ENCODE assay signal across 18 mouse cellular contexts in genomic region chr16:13415465-13415864, GRCm38 (mm10).
DNase-seq lines count a peak whose midpoint lies in the region; ATAC-seq and TF ChIP-seq lines count a peak whose summit lies in the region.
"Had no signal": no experiment of that assay in that cellular context is flagged by ENCODE, and none has a peak within 500 bp of the region (broad histone marks: within the 10 kb centered on the region; RNA-seq: fewer than 3 reads in every experiment).

No protein-coding gene starts in this region.

- no peaks in the 10 kb centered on the region for H3K4me1 ChIP-seq in embryonic facial prominence, embryonic 12.5 days
- no peaks in the 10 kb centered on the region for H3K4me1 ChIP-seq in embryonic facial prominence, embryonic 10.5 days
- peaks cover 7% of the 10 kb centered on the region; the same call in 1 of the 2 replicates for H3K4me1 ChIP-seq in heart, adult 2 months (ENCODE audit: control insufficient read depth, insufficient read depth, low read length)
- no peaks in the 10 kb centered on the region for H3K4me1 ChIP-seq in forebrain, postnatal 0 days (ENCODE audit: insufficient read depth)
- H3K4me1 ChIP-seq: forebrain, embryonic 13.5 days; forebrain, embryonic 15.5 days had no signal

- no peak overlapping the region for H3K9ac ChIP-seq in embryonic facial prominence, embryonic 12.5 days
- H3K9ac ChIP-seq in heart, adult 2 months (ENCODE audit: low read depth, low read length): no peak overlapping the region
- H3K9ac ChIP-seq in forebrain, postnatal 0 days: no peak overlapping the region
- H3K9ac ChIP-seq: forebrain, embryonic 13.5 days; forebrain, embryonic 15.5 days had no signal

- H3K27me3 ChIP-seq in embryonic facial prominence, embryonic 12.5 days: no peaks in the 10 kb centered on the region
- H3K27me3 ChIP-seq in embryonic facial prominence, embryonic 10.5 days (replicated peaks; ENCODE audit: low read depth, poor library complexity, severe bottlenecking): no peaks in the 10 kb centered on the region
- H3K27me3 ChIP-seq in heart, adult 2 months (ENCODE audit: control insufficient read depth, insufficient read depth, low read length): no peaks in the 10 kb centered on the region
- no peaks in the 10 kb centered on the region for H3K27me3 ChIP-seq in forebrain, postnatal 0 days (ENCODE audit: insufficient read depth, low read length)
- H3K27me3 ChIP-seq: CH12.LX; forebrain, embryonic 13.5 days; forebrain, embryonic 15.5 days had no signal

- no peak overlapping the region for H3K27ac ChIP-seq in embryonic facial prominence, embryonic 12.5 days
- no peak overlapping the region for H3K27ac ChIP-seq in embryonic facial prominence, embryonic 10.5 days (replicated peaks)
- H3K27ac ChIP-seq in heart, adult 2 months: peak overlapping the region; percentile 52
- H3K27ac ChIP-seq in layer of hippocampus, adult 2 months: peak overlapping the region; percentile 57; the same call in 1 of the 2 replicates
- H3K27ac ChIP-seq in forebrain, postnatal 0 days (ENCODE audit: low read depth, low read length): no peak overlapping the region
- H3K27ac ChIP-seq: forebrain, embryonic 13.5 days; forebrain, embryonic 15.5 days had no signal

- no peak for DNase-seq in embryonic facial prominence, embryonic 10.5 days (ENCODE audit: low spot score)
- no peak for DNase-seq in heart, adult 2 months
- no peak for DNase-seq in heart, postnatal 10 days
- no peak for DNase-seq in layer of hippocampus, adult 2 months (ENCODE audit: low spot score in 2 of 2)
- no peak for DNase-seq in layer of hippocampus, postnatal 36 days
- DNase-seq in forebrain, postnatal 0 days: no peak
- DNase-seq: adrenal gland, adult 8-10 months; adrenal gland, postnatal 14 days; B cell, adult 2 months; cerebellum, adult 11-12 months; cerebellum, adult 2 months; cerebellum, adult 9-10 months; cerebellum, postnatal 25 days had no signal

- no peak overlapping the region for H3K4me2 ChIP-seq in embryonic facial prominence, embryonic 12.5 days (replicated peaks)
- H3K4me2 ChIP-seq in forebrain, postnatal 0 days (ENCODE audit: low read depth): no peak overlapping the region
- H3K4me2 ChIP-seq: forebrain, embryonic 13.5 days; forebrain, embryonic 15.5 days had no signal

- intact Hi-C loops in heart, adult 2 months (cut with DNase I): no loop called here
- intact Hi-C loops in heart, postnatal 10 days (cut with DNase I): no loop called here

- H3K9me3 ChIP-seq in embryonic facial prominence, embryonic 12.5 days: no peaks in the 10 kb centered on the region
- H3K9me3 ChIP-seq in embryonic facial prominence, embryonic 10.5 days: peaks cover 4% of the 10 kb centered on the region; the same call in 1 of the 2 replicates
- H3K9me3 ChIP-seq in forebrain, postnatal 0 days (ENCODE audit: low read length): no peaks in the 10 kb centered on the region
- H3K9me3 ChIP-seq: forebrain, embryonic 13.5 days; forebrain, embryonic 15.5 days had no signal

- no peak overlapping the region for H3K4me3 ChIP-seq in embryonic facial prominence, embryonic 12.5 days
- H3K4me3 ChIP-seq in embryonic facial prominence, embryonic 10.5 days: no peak overlapping the region
- H3K4me3 ChIP-seq in heart, adult 2 months: no peak overlapping the region
- no peak overlapping the region for H3K4me3 ChIP-seq in layer of hippocampus, adult 2 months
- no peak overlapping the region for H3K4me3 ChIP-seq in forebrain, postnatal 0 days (ENCODE audit: low read depth, low read length)
- H3K4me3 ChIP-seq: forebrain, embryonic 13.5 days; forebrain, embryonic 15.5 days had no signal

- peak; percentile 44; the same call in 1 of the 2 replicates for ATAC-seq in embryonic facial prominence, embryonic 12.5 days (ENCODE audit: insufficient number of reproducible peaks, insufficient read depth, low FRiP score, low TSS enrichment)
- ATAC-seq in forebrain, postnatal 0 days: no peak
- ATAC-seq: CD4-positive, CD25-positive, alpha-beta regulatory T cell, adult 4 months; forebrain, embryonic 13.5 days; forebrain, embryonic 15.5 days had no signal

- peaks cover 44% of the 10 kb centered on the region for H3K36me3 ChIP-seq in embryonic facial prominence, embryonic 12.5 days
- H3K36me3 ChIP-seq in embryonic facial prominence, embryonic 10.5 days (replicated peaks): peaks cover 44% of the 10 kb centered on the region
- no peaks in the 10 kb centered on the region for H3K36me3 ChIP-seq in heart, adult 2 months (ENCODE audit: control insufficient read depth, insufficient read depth, low read length)
- H3K36me3 ChIP-seq in forebrain, postnatal 0 days (ENCODE audit: insufficient read depth): peaks cover 20% of the 10 kb centered on the region

- TF ChIP-seq CTCF in heart, adult 2 months (IDR thresholded peaks at IDR 0.05): no peak
- no peak for TF ChIP-seq CTCF in layer of hippocampus, adult 2 months (conservative IDR thresholded peaks at IDR 0.05)
- TF ChIP-seq CTCF in forebrain, postnatal 0 days (IDR thresholded peaks at IDR 0.05; ENCODE audit: low read depth): no peak

- 97% methylated on average over 6 of the region's 6 CpGs for WGBS in embryonic facial prominence, embryonic 12.5 days
- 95% methylated on average over 6 of the region's 6 CpGs for WGBS in embryonic facial prominence, embryonic 10.5 days
- WGBS in heart, adult 2 months: 97% methylated on average over 6 of the region's 6 CpGs
- 98% methylated on average over 6 of the region's 6 CpGs for WGBS in forebrain, postnatal 0 days

- no peaks in the 10 kb centered on the region for H3K79me2 ChIP-seq in heart, adult 2 months (replicated peaks; ENCODE audit: control insufficient read depth, insufficient read depth, low read length)

- no peak for TF ChIP-seq EP300 in heart, adult 2 months (IDR thresholded peaks at IDR 0.05; ENCODE audit: insufficient read depth, low read depth, low read length)

- TF ChIP-seq POLR2A in heart, adult 2 months (IDR thresholded peaks at IDR 0.05; ENCODE audit: insufficient read depth, low read depth, low read length): no peak

Comparison
In these comparisons a context has a peak if more than half of its experiments do, and no peak if none do; other contexts are left out.
1. H3K27ac ChIP-seq: peak in heart, adult 2 months (single experiment) and layer of hippocampus, adult 2 months (single experiment); none in embryonic facial prominence, embryonic 12.5 days (single experiment), embryonic facial prominence, embryonic 10.5 days (single experiment) and forebrain, postnatal 0 days (single experiment).